Mouse (Mus musculus): ENCODE results near the gene Zfp870. TPM values are rescaled to one million over a fixed set of nuclear protein-coding genes. Genes with fewer than 3 reads are reported as not detected.
"Not testable (repeated sequence)": the region's sequence is repeated elsewhere in the genome, so short reads cannot be mapped to it uniquely, and the experiment has no call there.

Gene Zfp870
- polyA plus RNA-seq, 1 experiment from 2014 or later: 7.7 TPM

DNA sequence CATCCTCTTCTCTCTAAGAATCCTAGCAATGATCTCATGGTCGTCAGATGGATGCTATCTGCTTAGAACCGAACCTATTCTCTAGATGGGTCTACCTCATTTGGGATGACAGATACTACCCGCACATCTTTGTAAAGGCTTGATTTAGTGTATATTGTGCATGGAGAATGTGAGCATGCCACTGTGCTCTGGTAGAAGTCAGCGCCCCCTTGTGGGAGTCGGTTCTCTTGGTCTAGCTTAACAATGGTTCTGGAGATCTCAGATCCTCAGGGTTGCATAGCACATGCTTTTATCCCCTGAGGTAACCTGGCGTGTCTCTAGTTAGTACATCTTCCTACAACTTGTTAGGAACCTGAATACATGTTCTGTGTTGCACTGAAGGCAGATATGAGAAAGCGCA, 24.2 kb downstream of the Zfp870 start:
- not testable (repeated sequence) for H3K9me3 ChIP-seq; ATAC-seq (ENCODE audit: low FRiP score); H3K9ac ChIP-seq; H3K36me3 ChIP-seq (replicated peaks); H3K4me2 ChIP-seq; H3K27ac ChIP-seq; H3K4me3 ChIP-seq (replicated peaks); H3K27me3 ChIP-seq; H3K4me1 ChIP-seq
- 72% methylated on average over 4 of the region's 7 CpGs for WGBS

DNA sequence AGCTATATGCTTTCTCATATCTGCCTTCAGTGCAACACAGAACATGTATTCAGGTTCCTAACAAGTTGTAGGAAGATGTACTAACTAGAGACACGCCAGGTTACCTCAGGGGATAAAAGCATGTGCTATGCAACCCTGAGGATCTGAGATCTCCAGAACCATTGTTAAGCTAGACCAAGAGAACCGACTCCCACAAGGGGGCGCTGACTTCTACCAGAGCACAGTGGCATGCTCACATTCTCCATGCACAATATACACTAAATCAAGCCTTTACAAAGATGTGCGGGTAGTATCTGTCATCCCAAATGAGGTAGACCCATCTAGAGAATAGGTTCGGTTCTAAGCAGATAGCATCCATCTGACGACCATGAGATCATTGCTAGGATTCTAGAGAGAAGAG, 34.7 kb downstream of the Zfp870 start:
- not testable (repeated sequence) for H3K27ac ChIP-seq; H3K9me3 ChIP-seq; H3K27me3 ChIP-seq; ATAC-seq (ENCODE audit: low FRiP score); H3K36me3 ChIP-seq (replicated peaks); H3K9ac ChIP-seq; H3K4me2 ChIP-seq; H3K4me1 ChIP-seq; H3K4me3 ChIP-seq (replicated peaks)
- 66% methylated on average over 3 of the region's 6 CpGs for WGBS

DNA sequence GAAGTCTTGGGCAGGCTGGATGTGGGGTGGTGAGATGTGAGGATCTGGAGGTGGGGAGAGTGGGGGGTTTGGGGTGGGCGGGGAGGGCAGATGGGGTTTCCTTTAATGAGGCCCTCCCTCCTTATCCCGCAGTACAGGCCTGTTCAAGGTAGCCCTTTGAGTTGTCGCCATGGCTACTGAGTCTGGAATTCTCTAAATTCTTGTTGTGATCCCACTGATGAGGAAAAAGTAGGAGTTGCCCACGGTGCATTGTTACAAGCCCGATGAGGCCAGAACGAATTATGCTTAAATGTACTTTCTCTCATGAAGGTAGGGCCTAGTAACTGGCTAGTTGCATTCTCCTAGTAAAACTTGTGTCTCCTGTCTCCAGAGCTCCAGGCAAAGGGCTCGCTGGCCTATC, 39.9 kb downstream of the Zfp870 start:
- no peak overlapping the region for H3K27ac ChIP-seq
- H3K9ac ChIP-seq: no peak overlapping the region
- H3K4me2 ChIP-seq: no peak overlapping the region
- no peaks in the 10 kb centered on the region for H3K9me3 ChIP-seq
- no peak for ATAC-seq (ENCODE audit: low FRiP score)
- 30% methylated on average over 7 of the region's 7 CpGs for WGBS
- H3K4me1 ChIP-seq: peaks cover 6% of the 10 kb centered on the region
- no peaks in the 10 kb centered on the region for H3K36me3 ChIP-seq (replicated peaks)
- no peak overlapping the region for H3K4me3 ChIP-seq (replicated peaks)
- no peaks in the 10 kb centered on the region for H3K27me3 ChIP-seq

DNA sequence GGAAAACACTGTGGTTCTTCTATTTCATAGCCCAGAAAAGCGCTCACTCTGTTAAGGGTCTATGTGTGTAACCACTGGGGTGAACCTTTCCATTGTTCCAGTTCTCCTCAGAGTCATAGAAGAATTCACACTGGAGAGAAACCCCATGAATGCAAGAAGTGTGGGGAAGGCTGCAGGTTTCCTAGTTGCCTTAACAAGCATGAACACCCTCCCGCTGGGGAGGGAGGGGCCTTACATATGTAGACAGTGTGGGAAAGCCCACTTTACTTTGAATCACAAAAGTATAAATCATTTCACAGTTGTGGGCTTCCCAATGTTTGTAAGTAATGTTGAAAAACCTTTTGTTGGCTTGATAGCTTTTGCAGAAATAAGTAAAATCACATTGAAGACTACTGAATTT, 50.1 kb downstream of the Zfp870 start:
- H3K4me1 ChIP-seq: peaks cover 4% of the 10 kb centered on the region; the same call in 1 of the 2 replicates
- peaks cover 6% of the 10 kb centered on the region; the same call in 1 of the 2 replicates for H3K9me3 ChIP-seq
- no peak for ATAC-seq (ENCODE audit: low FRiP score)
- no peak overlapping the region for H3K4me3 ChIP-seq (replicated peaks)
- no peaks in the 10 kb centered on the region for H3K27me3 ChIP-seq
- no peaks in the 10 kb centered on the region for H3K36me3 ChIP-seq (replicated peaks)
- H3K9ac ChIP-seq: no peak overlapping the region
- no peak overlapping the region for H3K4me2 ChIP-seq
- no peak overlapping the region for H3K27ac ChIP-seq
- 73% methylated on average over 2 of the region's 2 CpGs for WGBS

DNA sequence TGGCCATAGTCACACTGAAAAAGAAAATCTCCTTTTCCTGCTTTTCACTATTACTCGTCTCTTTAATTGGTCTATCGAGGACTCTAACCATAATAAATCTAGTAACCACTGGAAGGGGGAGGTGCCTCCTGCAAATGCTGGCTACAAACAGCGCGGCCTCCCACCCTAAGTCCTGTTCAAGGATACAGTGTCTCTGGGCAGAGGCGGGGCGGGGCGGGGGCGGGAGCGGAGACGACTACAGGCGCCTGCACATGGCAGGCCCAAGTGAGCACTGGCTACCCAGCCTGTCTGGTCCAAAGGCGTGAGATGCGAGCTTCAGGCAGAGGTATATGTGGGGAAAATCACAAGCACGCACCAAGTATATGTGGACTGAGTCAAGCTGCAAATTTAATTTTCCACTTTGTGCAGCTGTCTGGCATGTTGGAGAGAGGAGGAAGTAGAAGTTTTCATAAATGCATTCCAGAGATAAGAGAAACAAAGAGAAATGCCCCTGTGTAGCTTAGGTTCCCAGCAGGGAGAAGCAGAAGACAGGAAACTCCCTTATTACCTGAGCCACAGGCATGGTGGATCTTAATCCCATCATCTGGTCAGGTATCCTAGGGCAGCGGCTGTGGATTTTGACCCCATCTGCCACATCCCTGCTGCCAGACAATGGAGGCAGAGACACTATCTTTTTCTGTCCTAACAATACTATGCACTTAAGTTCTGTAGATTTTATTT, 52.2 kb downstream of the Zfp870 start:
- ATAC-seq (ENCODE audit: low FRiP score): no peak
- Histone ChIP-seq H3K9me3 (peaks cover 6% of the 10 kb centered on the region; the same call in 1 of the 2 replicates), H3K27ac (no peak overlapping the region), H3K4me1 (peaks cover 4% of the 10 kb centered on the region; the same call in 1 of the 2 replicates), H3K9ac (no peak overlapping the region), H3K27me3 (no peaks in the 10 kb centered on the region), H3K36me3 (replicated peaks) (no peaks in the 10 kb centered on the region), H3K4me3 (replicated peaks) (no peak overlapping the region), H3K4me2 (no peak overlapping the region)
- 36% methylated on average over 15 of the region's 15 CpGs for WGBS

DNA sequence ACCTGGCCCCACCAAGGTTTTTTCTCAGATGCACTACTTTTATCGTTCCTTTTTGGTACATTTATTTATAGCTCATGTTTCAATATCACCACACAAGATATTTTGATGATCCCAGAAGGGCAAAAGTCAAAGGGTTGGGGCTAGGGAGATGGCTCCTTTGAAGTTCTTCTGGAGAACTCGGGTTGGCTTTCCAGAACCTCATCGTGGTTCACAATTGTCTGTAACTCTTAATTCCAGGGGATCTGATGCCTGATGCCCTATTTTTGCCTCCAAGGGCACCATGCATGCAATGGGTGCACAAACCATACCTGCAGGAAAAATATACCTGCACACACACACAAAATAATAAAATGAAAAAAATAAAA, 61.0 kb downstream of the Zfp870 start:
- H3K4me1 ChIP-seq: peaks cover 12% of the 10 kb centered on the region
- WGBS: 35% methylated on average over 3 of the region's 3 CpGs
- peak overlapping the region; percentile 63 for H3K4me2 ChIP-seq
- H3K9ac ChIP-seq: no peak overlapping the region
- no peaks in the 10 kb centered on the region for H3K27me3 ChIP-seq
- peak overlapping the region; percentile 78 for H3K4me3 ChIP-seq (replicated peaks)
- H3K27ac ChIP-seq: no peak overlapping the region
- peaks cover 11% of the 10 kb centered on the region for H3K36me3 ChIP-seq (replicated peaks)
- H3K9me3 ChIP-seq: no peaks in the 10 kb centered on the region
- ATAC-seq (ENCODE audit: low FRiP score): no peak; the same call in 1 of the 2 replicates

DNA sequence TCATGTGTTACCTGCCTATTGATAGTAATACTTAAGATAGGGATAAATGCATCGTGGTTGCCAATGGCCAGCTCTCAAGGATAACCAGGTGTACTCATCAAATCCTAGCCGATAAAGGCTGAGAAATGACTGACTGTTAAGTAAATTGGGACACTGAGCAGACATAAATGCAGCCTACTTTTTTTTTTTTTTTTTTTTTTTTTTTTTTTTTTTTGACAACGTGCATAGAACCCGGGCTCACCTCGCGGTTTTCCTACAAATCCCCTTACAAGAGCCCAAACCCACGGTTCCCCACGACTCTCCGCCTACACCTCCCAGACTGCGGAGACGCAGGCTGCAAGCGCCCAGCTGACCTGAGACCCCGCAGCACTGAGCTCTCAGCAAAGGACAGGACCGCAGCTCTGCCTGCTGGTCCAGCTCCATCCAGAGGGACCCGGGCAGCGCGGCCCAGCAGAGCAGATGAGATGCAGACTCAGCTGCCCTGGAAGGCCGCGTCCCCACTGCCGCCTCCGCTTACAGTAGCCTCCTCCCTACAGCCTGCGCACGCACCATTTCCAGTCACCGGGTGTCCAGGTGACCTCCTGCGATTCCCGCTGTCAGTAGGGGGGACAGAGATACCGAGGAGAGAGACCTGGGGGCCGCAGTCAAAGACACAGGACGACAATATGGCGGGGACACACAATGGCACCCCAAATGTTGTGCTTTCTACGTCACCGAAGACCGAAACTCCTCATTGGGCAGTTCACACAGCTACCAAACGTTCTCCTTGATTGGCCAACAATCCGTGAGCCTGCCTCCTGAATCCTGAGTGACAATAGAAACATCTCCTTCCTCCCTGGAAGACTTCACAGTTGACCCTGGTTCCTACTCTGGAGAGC, 61.7 kb downstream of the Zfp870 start, which contains the start of gene Zfp799:
Zfp799 (minus strand) TSS at position 722 of the 878 bp plus-strand sequence.
- Histone ChIP-seq H3K27ac (peak within 1 kb of the TSS; percentile 75), H3K27me3 (no peaks in the 10 kb centered on the region), H3K9me3 (no peaks in the 10 kb centered on the region), H3K4me1 (peaks cover 12% of the 10 kb centered on the region), H3K4me3 (replicated peaks) (peak within 1 kb of the TSS; percentile 78), H3K4me2 (peak within 1 kb of the TSS; percentile 63), H3K36me3 (replicated peaks) (peaks cover 16% of the 10 kb centered on the region), H3K9ac (peak within 1 kb of the TSS; percentile 91)
- peak; percentile 99 for ATAC-seq (ENCODE audit: low FRiP score)
- WGBS: 3% methylated on average over 35 of the region's 35 CpGs

Other genes with a start within 250 kb of the Zfp870 start
- not detected in 2 replicates for gene Cyp4f40, start 232.7 kb downstream of the Zfp870 start, polyA plus RNA-seq (2016; fragmentation: Nextera tagmentation; extraction: Ambion mirVana)
- gene Cyp4f15, start 206.0 kb downstream of the Zfp870 start, polyA plus RNA-seq (2016; fragmentation: Nextera tagmentation; extraction: Ambion mirVana): 0.91 and 1.5 TPM in 2 replicates
- gene Zfp871, start 103.4 kb downstream of the Zfp870 start, polyA plus RNA-seq (2016; fragmentation: Nextera tagmentation; extraction: Ambion mirVana): 56.3 and 56.5 TPM in 2 replicates
- gene Zfp811, start 81.7 kb downstream of the Zfp870 start, polyA plus RNA-seq (2016; fragmentation: Nextera tagmentation; extraction: Ambion mirVana): 32.2 and 34.2 TPM in 2 replicates
- 17.9 and 18.3 TPM in 2 replicates for gene Zfp799, start 61.4 kb downstream of the Zfp870 start, polyA plus RNA-seq (2016; fragmentation: Nextera tagmentation; extraction: Ambion mirVana)
- gene Cyp4f14, start 25.7 kb upstream of the Zfp870 start, polyA plus RNA-seq (2016; fragmentation: Nextera tagmentation; extraction: Ambion mirVana): not detected in 2 replicates
- gene Cyp4f13, start 55.8 kb upstream of the Zfp870 start, polyA plus RNA-seq (2016; fragmentation: Nextera tagmentation; extraction: Ambion mirVana): 4.3 and 7.0 TPM in 2 replicates
- 11.2 and 11.3 TPM in 2 replicates for gene Zfp472, start 74.2 kb upstream of the Zfp870 start, polyA plus RNA-seq (2016; fragmentation: Nextera tagmentation; extraction: Ambion mirVana)
- 16.6 and 18.2 TPM in 2 replicates for gene Zfp952, start 101.5 kb upstream of the Zfp870 start, polyA plus RNA-seq (2016; fragmentation: Nextera tagmentation; extraction: Ambion mirVana)
- 21.7 and 23.6 TPM in 2 replicates for gene Zfp763, start 141.8 kb upstream of the Zfp870 start, polyA plus RNA-seq (2016; fragmentation: Nextera tagmentation; extraction: Ambion mirVana)
- gene 4921501E09Rik, start 176.4 kb upstream of the Zfp870 start, polyA plus RNA-seq (2016; fragmentation: Nextera tagmentation; extraction: Ambion mirVana): not detected in 2 replicates
- 12.2 and 12.5 TPM in 2 replicates for gene Zfp563, start 197.7 kb upstream of the Zfp870 start, polyA plus RNA-seq (2016; fragmentation: Nextera tagmentation; extraction: Ambion mirVana)
- 0.10 TPM in 1 of 2 replicates, not detected in the other for gene Morc2b, start 248.0 kb upstream of the Zfp870 start, polyA plus RNA-seq (2016; fragmentation: Nextera tagmentation; extraction: Ambion mirVana)